Mouse (Mus musculus) hindbrain, embryonic 11.5 days (tissue): ENCODE data around the gene Usp39. TPM values are rescaled to one million over a fixed set of nuclear protein-coding genes. Genes with fewer than 3 reads are reported as not detected.

Source experiments
- ATAC-seq: fragments of 200-750 bp; cut with Nextera tagmentation; 2 replicates; pipeline ENCODE4 v1.8.0; 2017; ENCODE audit warnings: mild to moderate bottlenecking, moderate TSS enrichment, moderate library complexity; ENCODE audit not compliant: low FRiP score
- DNase-seq: peaks from one replicate; pipeline ENCODE4 v3.0.0-alpha.2; 2015; ENCODE audit warnings: low spot score
- H3K27ac ChIP-seq: fragments of 300-500 bp; sonication (generic); 2 replicates; pipeline ENCODE4 v1.5.1; 2014; ENCODE audit warnings: mild to moderate bottlenecking, low read depth, low read length
- H3K27me3 ChIP-seq: fragments of 300-500 bp; sonication (generic); 2 replicates; pipeline ENCODE4 v1.6.1; 2014; ENCODE audit warnings: mild to moderate bottlenecking, low read length, moderate library complexity, mixed read lengths; ENCODE audit not compliant: control insufficient read depth, insufficient read depth
- H3K36me3 ChIP-seq: fragments of 300-500 bp; sonication (generic); 2 replicates; pipeline ENCODE4 v1.6.1; 2014; ENCODE audit warnings: mild to moderate bottlenecking, low read length, moderate library complexity, mixed read lengths; ENCODE audit not compliant: control insufficient read depth, insufficient read depth
- H3K4me1 ChIP-seq: fragments of 300-500 bp; sonication (generic); replicated peaks from 2 replicates; pipeline ENCODE4 v1.6.1; 2014; ENCODE audit warnings: low read length, mixed read lengths; ENCODE audit not compliant: control insufficient read depth, insufficient read depth
- H3K4me2 ChIP-seq: fragments of 300-500 bp; sonication (generic); replicated peaks from 2 replicates; pipeline ENCODE4 v1.6.1; 2014; ENCODE audit warnings: mild to moderate bottlenecking, low read depth, low read length
- H3K4me3 ChIP-seq: fragments of 300-500 bp; sonication (generic); 2 replicates; pipeline ENCODE4 v1.5.1; 2014; ENCODE audit warnings: low read depth, low read length
- H3K9ac ChIP-seq: fragments of 300-500 bp; sonication (generic); 2 replicates; pipeline ENCODE4 v1.6.1; 2014; ENCODE audit warnings: low read depth, low read length
- H3K9me3 ChIP-seq: fragments of 300-500 bp; sonication (generic); 2 replicates; pipeline ENCODE4 v1.6.1; 2016; ENCODE audit warnings: low read length; ENCODE audit not compliant: control insufficient read depth
- WGBS: fragments of 180-500 bp; shearing (Covaris S2); extraction: QIAGEN DNeasy Blood & Tissue Kit; methylation state at CpG from one replicate; pipeline ENCODE4 v1.1.7; 2014; 5-methylcytosine and 5-hydroxymethylcytosine counted together
- polyA plus RNA-seq: library from polyadenylated mRNA; unstranded; fragments of >200 nt; fragmentation: Nextera tagmentation; extraction: Ambion mirVana; gene quantifications from 2 replicates; pipeline ENCODE4 v1.2.1, GENCODE M21; 2014

Gene Usp39
- polyA plus RNA-seq, 1 experiment from 2014 or later: 102 TPM

DNA sequence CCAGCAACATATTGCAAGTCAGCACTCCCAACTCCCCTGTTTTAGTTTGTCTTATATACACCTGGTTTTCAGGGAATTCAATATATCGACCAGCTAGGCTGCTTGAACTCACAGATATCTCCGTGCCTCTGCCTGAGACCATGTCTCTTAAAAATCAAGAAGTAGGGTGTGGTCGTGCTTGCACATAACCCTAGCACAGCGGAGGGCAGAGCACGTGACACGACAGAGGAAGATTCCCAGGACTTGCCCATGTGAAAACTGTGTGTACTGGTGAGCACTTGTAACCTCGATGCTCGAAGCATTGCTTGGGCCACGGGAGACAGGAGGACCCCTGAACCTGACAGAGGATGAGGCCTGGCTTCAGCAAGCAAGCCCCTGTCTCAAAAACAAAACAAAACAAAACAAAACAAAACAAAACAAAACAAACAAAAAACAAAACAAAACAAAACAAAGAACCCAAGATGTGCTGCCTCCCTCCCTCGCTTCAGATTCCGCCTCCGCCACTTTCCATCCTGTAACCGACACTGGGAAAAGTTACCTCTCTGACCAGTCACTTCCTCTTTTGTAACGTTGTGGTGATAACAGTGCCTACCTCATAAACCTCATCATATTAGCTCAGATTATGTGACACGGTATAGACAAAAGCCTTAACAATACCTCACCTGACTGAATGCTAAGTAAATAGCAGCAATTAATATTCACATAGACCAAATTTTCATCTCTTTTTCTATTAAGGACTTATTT is 30.0 kb upstream of the Usp39 start:
- no peak overlapping the region for H3K27ac ChIP-seq
- 0 out of 2 replicates have a peak, but pooled peaks cover 2% of the 10 kb centered on the region for H3K4me1 ChIP-seq
- WGBS: 86% methylated on average over 15 of the region's 15 CpGs
- no peak overlapping the region for H3K4me3 ChIP-seq
- DNase-seq (no peak), ATAC-seq (no peak)
- no peaks in the 10 kb centered on the region for H3K9me3 ChIP-seq
- no peaks in the 10 kb centered on the region for H3K36me3 ChIP-seq
- H3K9ac ChIP-seq: no peak overlapping the region
- no peak overlapping the region for H3K4me2 ChIP-seq
- H3K27me3 ChIP-seq: peaks cover 12% of the 10 kb centered on the region

DNA sequence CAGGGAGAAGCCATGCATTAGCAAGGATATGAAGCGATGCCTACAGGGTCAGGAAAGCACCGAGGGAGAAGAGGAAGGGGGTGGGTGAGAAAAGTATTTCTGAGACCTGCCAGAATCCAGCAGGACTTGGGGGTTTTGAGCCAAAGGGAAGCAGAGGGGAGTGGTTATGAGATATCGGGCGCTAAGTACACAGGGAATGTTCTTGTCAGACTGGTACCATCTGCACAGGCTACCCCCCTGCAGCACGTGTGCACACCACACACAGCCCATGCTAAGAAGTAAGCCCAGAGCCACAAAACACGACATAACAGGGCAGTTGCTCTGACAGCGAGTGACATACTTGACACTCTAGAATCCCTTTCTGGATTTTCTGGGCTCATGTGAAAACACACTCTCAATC is 29.2 kb upstream of the Usp39 start:
- Histone ChIP-seq H3K27me3 (peaks cover 4% of the 10 kb centered on the region; the same call in 1 of the 2 replicates), H3K4me2 (no peak overlapping the region), H3K36me3 (no peaks in the 10 kb centered on the region), H3K9me3 (no peaks in the 10 kb centered on the region), H3K27ac (no peak overlapping the region), H3K4me1 (no peaks in the 10 kb centered on the region), H3K9ac (no peak overlapping the region), H3K4me3 (no peak overlapping the region)
- DNase-seq: no peak
- WGBS: 77% methylated on average over 7 of the region's 7 CpGs
- no peak for ATAC-seq

DNA sequence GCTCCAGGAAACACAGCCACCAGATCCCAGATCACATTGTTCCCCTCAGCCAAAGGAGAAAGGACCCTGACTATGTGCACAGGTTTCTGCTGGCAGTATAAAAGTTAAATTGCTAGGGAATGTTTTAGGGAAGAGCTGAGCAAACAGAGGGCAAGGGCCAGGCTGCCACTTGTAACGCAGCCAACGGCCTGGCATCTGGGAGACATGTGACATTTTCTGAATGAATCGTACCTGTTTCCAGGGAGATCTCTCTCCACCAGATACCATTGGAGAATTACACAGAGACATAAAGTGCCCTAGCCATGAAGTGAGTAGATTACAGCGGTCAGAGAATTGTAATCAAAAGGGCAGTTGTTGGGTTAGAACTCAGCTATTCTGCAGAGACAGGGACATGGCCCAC is 28.2 kb upstream of the Usp39 start:
- Histone ChIP-seq H3K36me3 (no peaks in the 10 kb centered on the region), H3K4me1 (no peaks in the 10 kb centered on the region), H3K9ac (no peak overlapping the region), H3K9me3 (no peaks in the 10 kb centered on the region), H3K27me3 (no peaks in the 10 kb centered on the region), H3K4me3 (no peak overlapping the region), H3K27ac (no peak overlapping the region), H3K4me2 (no peak overlapping the region)
- 91% methylated on average over 4 of the region's 4 CpGs for WGBS
- no peak for DNase-seq
- ATAC-seq: no peak

DNA sequence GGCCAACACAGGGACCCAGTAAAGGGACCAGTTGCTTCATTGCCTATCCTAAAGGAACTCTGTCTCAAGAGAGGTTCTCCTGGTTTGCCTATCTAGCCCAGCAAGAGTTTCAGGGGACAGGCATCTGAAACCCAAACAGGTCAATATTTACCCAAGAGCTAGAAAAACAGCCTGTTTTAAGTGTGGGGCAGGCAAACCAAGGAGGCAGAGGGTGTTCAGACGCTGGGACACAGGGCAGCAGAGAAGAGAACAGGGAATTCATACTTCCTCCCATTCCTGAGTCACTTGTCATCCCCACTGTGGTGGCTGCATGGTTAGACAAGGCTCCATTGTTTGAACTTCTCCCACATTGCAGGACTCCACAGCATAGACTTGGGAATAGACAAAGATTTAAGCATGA is 26.6 kb upstream of the Usp39 start:
- DNase-seq (no peak), ATAC-seq (no peak)
- Histone ChIP-seq H3K9ac (peak overlapping the region; percentile 27; the same call in 1 of the 2 replicates), H3K27me3 (no peaks in the 10 kb centered on the region), H3K36me3 (no peaks in the 10 kb centered on the region), H3K4me1 (no peaks in the 10 kb centered on the region), H3K4me3 (no peak overlapping the region), H3K4me2 (no peak overlapping the region), H3K9me3 (no peaks in the 10 kb centered on the region), H3K27ac (no peak overlapping the region)
- WGBS: 42% methylated on average over 1 of the region's 1 CpGs

DNA sequence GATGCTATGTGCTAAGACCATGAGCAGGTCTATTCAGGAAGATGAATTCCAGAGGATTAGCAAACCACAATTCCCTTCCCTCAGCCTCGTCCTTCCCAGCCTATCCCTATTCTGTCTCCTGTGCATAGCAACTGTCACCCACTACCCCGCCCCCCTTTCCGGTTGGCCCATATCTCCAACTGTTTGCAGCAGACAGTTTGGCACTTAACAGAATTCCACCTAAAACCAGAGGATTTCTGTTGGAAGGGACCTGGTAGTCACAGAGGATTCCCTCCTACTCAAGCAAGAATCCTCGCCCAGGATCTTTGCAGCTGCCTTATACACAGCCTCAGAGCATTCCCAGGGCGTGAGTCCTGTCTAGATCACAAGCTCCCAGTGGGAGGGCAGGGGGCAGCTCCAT is 26.2 kb upstream of the Usp39 start:
- Histone ChIP-seq H3K9me3 (no peaks in the 10 kb centered on the region), H3K4me1 (no peaks in the 10 kb centered on the region), H3K27me3 (no peaks in the 10 kb centered on the region), H3K4me3 (no peak overlapping the region), H3K27ac (no peak overlapping the region), H3K4me2 (no peak overlapping the region), H3K36me3 (no peaks in the 10 kb centered on the region), H3K9ac (peak overlapping the region; percentile 27; the same call in 1 of the 2 replicates)
- DNase-seq: no peak
- WGBS: 57% methylated on average over 5 of the region's 5 CpGs
- no peak for ATAC-seq

DNA sequence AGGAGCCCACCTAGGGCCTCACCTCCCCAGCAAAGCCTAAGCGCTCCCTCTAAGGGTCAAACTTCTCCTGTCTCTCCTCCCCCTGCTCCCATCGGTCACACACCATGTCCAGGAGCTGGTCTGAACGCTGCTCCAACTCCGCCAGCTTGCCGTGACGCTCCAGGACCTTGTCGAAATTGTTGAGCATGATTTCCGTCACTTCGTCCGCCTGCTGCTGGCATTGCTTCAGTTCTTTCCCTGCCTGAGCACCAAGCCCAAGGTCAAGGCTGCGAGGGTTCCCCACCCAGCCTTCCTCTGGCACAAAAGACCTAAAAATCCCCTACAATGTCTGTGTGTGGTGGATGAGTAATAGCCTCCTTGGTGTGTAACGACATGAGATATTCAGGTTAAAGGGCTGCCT is 25.1 kb upstream of the Usp39 start:
- no peak overlapping the region for H3K4me2 ChIP-seq
- no peak overlapping the region for H3K27ac ChIP-seq
- H3K4me3 ChIP-seq: no peak overlapping the region
- H3K9me3 ChIP-seq: no peaks in the 10 kb centered on the region
- no peak for ATAC-seq
- no peak overlapping the region for H3K9ac ChIP-seq
- no peaks in the 10 kb centered on the region for H3K36me3 ChIP-seq
- 85% methylated on average over 12 of the region's 12 CpGs for WGBS
- H3K4me1 ChIP-seq: no peaks in the 10 kb centered on the region
- no peak for DNase-seq
- H3K27me3 ChIP-seq: no peaks in the 10 kb centered on the region

DNA sequence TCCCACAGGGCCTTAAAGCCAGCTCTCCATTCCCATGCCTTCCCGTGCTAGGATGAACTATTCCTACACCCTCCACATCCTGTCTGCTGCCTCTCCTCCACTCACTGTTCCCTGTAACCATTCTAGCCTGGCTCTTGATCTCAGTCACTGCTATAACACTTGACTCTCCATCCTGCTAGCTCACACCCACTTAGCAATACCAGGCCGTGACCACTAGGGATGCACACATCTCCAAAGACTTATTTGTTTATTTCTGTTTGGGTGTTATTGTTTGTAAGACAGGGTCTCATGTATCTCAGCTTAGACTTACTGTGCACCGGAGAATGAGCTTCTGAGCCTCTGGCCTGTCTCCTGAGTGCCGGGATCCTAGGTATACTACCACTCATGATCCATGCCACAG is 24.6 kb upstream of the Usp39 start:
- ATAC-seq: no peak
- Histone ChIP-seq H3K4me1 (no peaks in the 10 kb centered on the region), H3K4me3 (no peak overlapping the region), H3K27me3 (no peaks in the 10 kb centered on the region), H3K9ac (no peak overlapping the region), H3K36me3 (no peaks in the 10 kb centered on the region), H3K4me2 (no peak overlapping the region), H3K9me3 (no peaks in the 10 kb centered on the region), H3K27ac (no peak overlapping the region)
- DNase-seq: no peak
- 79% methylated on average over 4 of the region's 4 CpGs for WGBS

DNA sequence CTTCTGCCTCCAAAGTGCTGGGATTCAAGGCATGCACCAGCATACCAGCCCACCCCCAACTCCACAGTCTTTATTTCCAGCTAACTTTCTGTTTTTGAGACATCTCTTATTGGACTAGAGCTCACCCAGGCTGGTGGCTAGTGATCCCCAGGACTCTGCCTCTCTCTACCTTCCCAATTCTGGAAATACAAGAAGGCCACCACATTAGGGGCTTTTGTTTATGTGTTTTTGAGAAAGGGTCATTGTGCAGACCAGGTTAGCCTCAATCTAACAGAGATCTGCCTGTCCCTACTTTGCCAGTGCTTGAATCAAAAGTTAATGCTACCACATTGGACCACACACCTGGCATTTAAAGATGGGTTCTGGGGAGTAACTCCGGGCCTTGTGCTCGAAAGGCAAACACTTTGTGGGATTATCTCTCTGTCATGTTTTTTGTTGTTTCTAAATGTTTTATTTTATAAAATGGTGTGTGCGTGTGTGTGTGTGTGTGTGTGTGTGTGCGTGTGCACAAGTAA is 22.5 kb upstream of the Usp39 start:
- WGBS: 90% methylated on average over 4 of the region's 4 CpGs
- no peaks in the 10 kb centered on the region for H3K4me1 ChIP-seq
- H3K4me2 ChIP-seq: no peak overlapping the region
- no peak for DNase-seq
- no peak overlapping the region for H3K4me3 ChIP-seq
- H3K9me3 ChIP-seq: no peaks in the 10 kb centered on the region
- no peak overlapping the region for H3K9ac ChIP-seq
- ATAC-seq: no peak
- H3K36me3 ChIP-seq: no peaks in the 10 kb centered on the region
- H3K27me3 ChIP-seq: no peaks in the 10 kb centered on the region
- H3K27ac ChIP-seq: no peak overlapping the region

DNA sequence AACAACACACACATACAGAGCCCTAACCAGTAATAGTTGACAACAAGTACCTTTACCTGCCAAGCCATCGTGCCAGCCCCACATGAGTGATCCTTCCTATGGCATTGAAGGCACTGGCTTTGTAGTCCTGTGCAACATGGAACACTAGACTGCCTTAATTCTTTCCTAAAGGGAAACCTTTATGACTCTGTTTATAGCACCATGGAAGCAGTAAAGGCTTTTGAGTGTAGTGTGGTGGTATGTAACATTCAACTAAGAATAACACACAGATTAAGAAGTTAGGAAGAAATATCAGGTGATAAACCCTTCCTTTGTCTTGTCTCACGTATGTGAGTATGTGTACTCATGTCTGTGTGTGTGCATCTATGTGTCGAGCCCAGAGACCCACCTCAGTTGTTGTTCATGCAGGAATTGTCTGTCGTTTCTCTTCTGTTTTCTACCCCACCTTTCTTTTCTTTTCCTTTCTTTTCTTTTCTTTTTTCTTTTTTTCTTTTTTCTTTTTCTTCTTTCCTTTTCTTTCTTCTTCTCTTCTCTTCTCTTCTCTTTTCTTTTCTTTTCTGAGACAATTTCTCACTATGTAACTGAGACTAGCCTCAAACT is 22.0 kb upstream of the Usp39 start, which contains the start of gene Rnf181:
Rnf181 (minus strand) TSS at position 113 of the 600 bp plus-strand sequence.
- no peak within 1 kb of the TSS for H3K4me3 ChIP-seq
- DNase-seq (no peak), ATAC-seq (no peak)
- H3K9me3 ChIP-seq: no peaks in the 10 kb centered on the region
- no peaks in the 10 kb centered on the region for H3K27me3 ChIP-seq
- H3K4me2 ChIP-seq: no peak within 1 kb of the TSS
- no peak within 1 kb of the TSS for H3K9ac ChIP-seq
- no peaks in the 10 kb centered on the region for H3K36me3 ChIP-seq
- H3K27ac ChIP-seq: no peak within 1 kb of the TSS
- 79% methylated on average over 4 of the region's 4 CpGs for WGBS
- H3K4me1 ChIP-seq: no peaks in the 10 kb centered on the region
